Mouse (Mus musculus): ENCODE results near the gene Rpl38. TPM values are rescaled to one million over a fixed set of nuclear protein-coding genes. Genes with fewer than 3 reads are reported as not detected.

Rpl38 gene
- polyA plus RNA-seq (2015; fragmentation: Nextera tagmentation; extraction: Ambion mirVana): 628 and 640 TPM in 2 replicates

- H3K36me3 ChIP-seq (replicated peaks): peaks cover 14% of the 10 kb centered on the region
- peak within 1 kb of the TSS; percentile 90 for H3K9ac ChIP-seq
- H3K4me1 ChIP-seq: peaks cover 23% of the 10 kb centered on the region
- H3K9me3 ChIP-seq: no peaks in the 10 kb centered on the region
- under 1% methylated on average over 21 of the region's 21 CpGs for WGBS
- ATAC-seq (replicated peaks): peak; percentile 91
- H3K4me2 ChIP-seq: peak within 1 kb of the TSS; percentile 70
- H3K27ac ChIP-seq: peak within 1 kb of the TSS; percentile 90
- peak within 1 kb of the TSS; percentile 91 for H3K4me3 ChIP-seq
- H3K27me3 ChIP-seq (replicated peaks): peaks cover 2% of the 10 kb centered on the region; the same call in 1 of the 2 replicates
Measured at GRCm38 (mm10) chr11:114668301-114668710, at the start of gene Rpl38. Rpl38 (plus strand) TSS chr11:114668524.

- H3K9ac ChIP-seq: no peak overlapping the region
- H3K36me3 ChIP-seq (replicated peaks): no peaks in the 10 kb centered on the region
- WGBS: 47% methylated on average over 17 of the region's 17 CpGs
- no peak for ATAC-seq (replicated peaks)
- no peak overlapping the region for H3K4me2 ChIP-seq
- H3K9me3 ChIP-seq: no peaks in the 10 kb centered on the region
- H3K27me3 ChIP-seq (replicated peaks): no peaks in the 10 kb centered on the region
- H3K4me3 ChIP-seq: no peak overlapping the region
- H3K4me1 ChIP-seq: no peaks in the 10 kb centered on the region
- no peak overlapping the region for H3K27ac ChIP-seq
Measured at GRCm38 (mm10) chr11:114618697-114619417, 49.5 kb upstream of the Rpl38 start.

- H3K36me3 ChIP-seq (replicated peaks): no peaks in the 10 kb centered on the region
- no peak overlapping the region for H3K9ac ChIP-seq
- no peaks in the 10 kb centered on the region for H3K27me3 ChIP-seq (replicated peaks)
- H3K4me2 ChIP-seq: no peak overlapping the region
- H3K27ac ChIP-seq: no peak overlapping the region
- H3K9me3 ChIP-seq: 0 out of 2 replicates have a peak, but pooled peaks cover 4% of the 10 kb centered on the region
- H3K4me1 ChIP-seq: no peaks in the 10 kb centered on the region
- no peak for ATAC-seq (replicated peaks)
- 62% methylated on average over 13 of the region's 13 CpGs for WGBS
- no peak overlapping the region for H3K4me3 ChIP-seq
Measured at GRCm38 (mm10) chr11:114626071-114626690, 42.1 kb upstream of the Rpl38 start.

GRCm38 (mm10) chr11:114627036-114627435 lies 41.3 kb upstream of the Rpl38 start:
- H3K9ac ChIP-seq: no peak overlapping the region
- H3K36me3 ChIP-seq (replicated peaks): no peaks in the 10 kb centered on the region
- H3K4me2 ChIP-seq: no peak overlapping the region
- H3K9me3 ChIP-seq: 0 out of 2 replicates have a peak, but pooled peaks cover 4% of the 10 kb centered on the region
- H3K27me3 ChIP-seq (replicated peaks): no peaks in the 10 kb centered on the region
- 84% methylated on average over 6 of the region's 6 CpGs for WGBS
- H3K4me3 ChIP-seq: no peak overlapping the region
- no peak overlapping the region for H3K27ac ChIP-seq
- no peak for ATAC-seq (replicated peaks)
- H3K4me1 ChIP-seq: no peaks in the 10 kb centered on the region

- WGBS: 85% methylated on average over 12 of the region's 12 CpGs
- no peak overlapping the region for H3K4me2 ChIP-seq
- no peak overlapping the region for H3K9ac ChIP-seq
- no peak overlapping the region for H3K4me3 ChIP-seq
- 0 out of 2 replicates have a peak, but pooled peaks cover 4% of the 10 kb centered on the region for H3K9me3 ChIP-seq
- no peaks in the 10 kb centered on the region for H3K27me3 ChIP-seq (replicated peaks)
- H3K36me3 ChIP-seq (replicated peaks): no peaks in the 10 kb centered on the region
- H3K27ac ChIP-seq: no peak overlapping the region
- no peaks in the 10 kb centered on the region for H3K4me1 ChIP-seq
- ATAC-seq (replicated peaks): no peak
Measured at GRCm38 (mm10) chr11:114628032-114628431, 40.3 kb upstream of the Rpl38 start.

GRCm38 (mm10) chr11:114630044-114630443 lies 38.3 kb upstream of the Rpl38 start:
- no peak overlapping the region for H3K4me2 ChIP-seq
- no peaks in the 10 kb centered on the region for H3K27me3 ChIP-seq (replicated peaks)
- no peak overlapping the region for H3K9ac ChIP-seq
- no peak overlapping the region for H3K4me3 ChIP-seq
- no peak overlapping the region for H3K27ac ChIP-seq
- H3K36me3 ChIP-seq (replicated peaks): no peaks in the 10 kb centered on the region
- WGBS: 79% methylated on average over 5 of the region's 5 CpGs
- no peaks in the 10 kb centered on the region for H3K4me1 ChIP-seq
- H3K9me3 ChIP-seq: 0 out of 2 replicates have a peak, but pooled peaks cover 4% of the 10 kb centered on the region
- no peak for ATAC-seq (replicated peaks)

GRCm38 (mm10) chr11:114632266-114632665 lies 36.1 kb upstream of the Rpl38 start:
- Histone ChIP-seq H3K27ac (no peak overlapping the region), H3K9me3 (0 out of 2 replicates have a peak, but pooled peaks cover 4% of the 10 kb centered on the region), H3K4me1 (peaks cover 17% of the 10 kb centered on the region), H3K27me3 (replicated peaks) (no peaks in the 10 kb centered on the region), H3K36me3 (replicated peaks) (no peaks in the 10 kb centered on the region), H3K9ac (no peak overlapping the region), H3K4me3 (no peak overlapping the region), H3K4me2 (no peak overlapping the region)
- ATAC-seq (replicated peaks): no peak
- 71% methylated on average over 8 of the region's 8 CpGs for WGBS

- peak overlapping the region; percentile 28; the same call in 1 of the 2 replicates for H3K27ac ChIP-seq
Measured at GRCm38 (mm10) chr11:114636292-114636691, 32.0 kb upstream of the Rpl38 start.

GRCm38 (mm10) chr11:114636727-114637505 lies 31.4 kb upstream of the Rpl38 start:
- peaks cover 7% of the 10 kb centered on the region; the same call in 1 of the 2 replicates for H3K27me3 ChIP-seq (replicated peaks)
- 53% methylated on average over 35 of the region's 35 CpGs for WGBS
- peaks cover 32% of the 10 kb centered on the region for H3K4me1 ChIP-seq
- no peak overlapping the region for H3K4me3 ChIP-seq
- H3K4me2 ChIP-seq: peak overlapping the region; percentile 34
- ATAC-seq (replicated peaks): peak; percentile 60; the same call in 1 of the 2 replicates
- H3K36me3 ChIP-seq (replicated peaks): no peaks in the 10 kb centered on the region
- H3K9me3 ChIP-seq: no peaks in the 10 kb centered on the region
- no peak overlapping the region for H3K9ac ChIP-seq
- H3K27ac ChIP-seq: no peak overlapping the region

More at GRCm38 (mm10) chr11:114636292-114636691, 32.0 kb upstream of the Rpl38 start:
- H3K27me3 ChIP-seq (replicated peaks): peaks cover 7% of the 10 kb centered on the region; the same call in 1 of the 2 replicates
- 0% methylated on average over 6 of the region's 6 CpGs for WGBS
- H3K4me1 ChIP-seq: peaks cover 32% of the 10 kb centered on the region
- peak; percentile 76 for ATAC-seq (replicated peaks)
- H3K4me2 ChIP-seq: peak overlapping the region; percentile 34
- no peaks in the 10 kb centered on the region for H3K9me3 ChIP-seq
- H3K4me3 ChIP-seq: no peak overlapping the region
- no peak overlapping the region for H3K9ac ChIP-seq
- no peaks in the 10 kb centered on the region for H3K36me3 ChIP-seq (replicated peaks)

GRCm38 (mm10) chr11:114638647-114639290 lies 29.6 kb upstream of the Rpl38 start:
- H3K27me3 ChIP-seq (replicated peaks): peaks cover 7% of the 10 kb centered on the region; the same call in 1 of the 2 replicates
- H3K9me3 ChIP-seq: no peaks in the 10 kb centered on the region
- ATAC-seq (replicated peaks): no peak
- WGBS: 73% methylated on average over 10 of the region's 10 CpGs
- H3K4me3 ChIP-seq: no peak overlapping the region
- H3K9ac ChIP-seq: no peak overlapping the region
- no peaks in the 10 kb centered on the region for H3K36me3 ChIP-seq (replicated peaks)
- no peak overlapping the region for H3K27ac ChIP-seq
- H3K4me2 ChIP-seq: no peak overlapping the region
- peaks cover 35% of the 10 kb centered on the region for H3K4me1 ChIP-seq

GRCm38 (mm10) chr11:114639681-114640103 lies 28.6 kb upstream of the Rpl38 start:
- no peaks in the 10 kb centered on the region for H3K36me3 ChIP-seq (replicated peaks)
- no peaks in the 10 kb centered on the region for H3K9me3 ChIP-seq
- peaks cover 7% of the 10 kb centered on the region; the same call in 1 of the 2 replicates for H3K27me3 ChIP-seq (replicated peaks)
- no peak overlapping the region for H3K9ac ChIP-seq
- 4% methylated on average over 19 of the region's 19 CpGs for WGBS
- H3K4me2 ChIP-seq: peak overlapping the region; percentile 24
- H3K4me1 ChIP-seq: peaks cover 35% of the 10 kb centered on the region
- no peak for ATAC-seq (replicated peaks)
- no peak overlapping the region for H3K27ac ChIP-seq
- no peak overlapping the region for H3K4me3 ChIP-seq
